Mouse (Mus musculus) liver, adult 2 months (tissue): ENCODE results near the gene Ggps1. TPM values are rescaled to one million over a fixed set of nuclear protein-coding genes. Genes with fewer than 3 reads are reported as not detected.

ENCODE experiments used
- DNase-seq: peaks from one replicate; pipeline ENCODE4 v3.0.0-alpha.2; 2011; ENCODE audit warnings: low read depth, low spot score; ENCODE audit errors: extremely low read depth
- H3K27ac ChIP-seq: fragments of 200-500 bp; replicated peaks from 2 replicates; pipeline ENCODE4 v1.5.1; 2012; ENCODE audit warnings: low read depth, mild to moderate bottlenecking, control low read depth, inconsistent platforms, low read length; ENCODE audit not compliant: insufficient read depth
- H3K27me3 ChIP-seq: fragments of 200-500 bp; 2 replicates; pipeline ENCODE4 v1.6.1; 2012; ENCODE audit warnings: mild to moderate bottlenecking, moderate library complexity, low read length, inconsistent platforms; ENCODE audit not compliant: control insufficient read depth, insufficient read depth
- H3K36me3 ChIP-seq: fragments of 200-500 bp; 2 replicates; pipeline ENCODE4 v1.6.1; 2012; ENCODE audit warnings: low read length, inconsistent platforms; ENCODE audit not compliant: control insufficient read depth, insufficient read depth
- H3K4me1 ChIP-seq: fragments of 200-500 bp; 2 replicates; pipeline ENCODE4 v1.6.1; 2011; ENCODE audit warnings: low read length; ENCODE audit not compliant: control insufficient read depth, insufficient read depth
- H3K4me3 ChIP-seq: fragments of 200-500 bp; 2 replicates; pipeline ENCODE4 v1.5.1; 2011; ENCODE audit warnings: low read depth, mild to moderate bottlenecking, control low read depth, low read length, moderate library complexity; ENCODE audit not compliant: insufficient read depth
- H3K79me2 ChIP-seq: fragments of 200-500 bp; 2 replicates; pipeline ENCODE4 v1.6.1; 2012; ENCODE audit warnings: inconsistent platforms, mild to moderate bottlenecking, low read length, moderate library complexity; ENCODE audit not compliant: control insufficient read depth, insufficient read depth
- H3K9ac ChIP-seq: fragments of 200-500 bp; 2 replicates; pipeline ENCODE4 v1.6.1; 2012; ENCODE audit warnings: low read depth, mild to moderate bottlenecking, control low read depth, inconsistent platforms, low read length
- CTCF ChIP-seq: fragments of 200-500 bp; IDR thresholded peaks from 2 replicates; pipeline ENCODE4 v1.5.1; 2011; ENCODE audit warnings: low read depth, low read length, control low read depth
- POLR2A ChIP-seq: fragments of 200-500 bp; IDR thresholded peaks from 2 replicates; pipeline ENCODE4 v1.6.1; 2011; ENCODE audit warnings: low read length, control low read depth; ENCODE audit not compliant: insufficient read depth; ENCODE audit errors: extremely low read depth
- WGBS: fragments of 180-500 bp; shearing (Covaris S2); methylation state at CpG from one replicate; pipeline ENCODE4 v1.1.7; 2018; 5-methylcytosine and 5-hydroxymethylcytosine counted together
- polyA plus RNA-seq: library from polyadenylated mRNA; depleted of rRNA; stranded (reverse); fragments of >200 nt; gene quantifications from 2 replicates; pipeline ENCODE4 v1.2.3, GENCODE M21; 2012; rRNA removed
- total RNA-seq: library from RNA; depleted of rRNA; stranded (reverse); fragments of >200 nt; gene quantifications from 2 replicates; pipeline ENCODE4 v1.2.3, GENCODE M21; 2014; rRNA removed

Gene Ggps1
- 11.0 and 12.2 TPM in 2 replicates for total RNA-seq
- polyA plus RNA-seq, result 3.3 and 4.4 TPM in 2 replicates

DNA sequence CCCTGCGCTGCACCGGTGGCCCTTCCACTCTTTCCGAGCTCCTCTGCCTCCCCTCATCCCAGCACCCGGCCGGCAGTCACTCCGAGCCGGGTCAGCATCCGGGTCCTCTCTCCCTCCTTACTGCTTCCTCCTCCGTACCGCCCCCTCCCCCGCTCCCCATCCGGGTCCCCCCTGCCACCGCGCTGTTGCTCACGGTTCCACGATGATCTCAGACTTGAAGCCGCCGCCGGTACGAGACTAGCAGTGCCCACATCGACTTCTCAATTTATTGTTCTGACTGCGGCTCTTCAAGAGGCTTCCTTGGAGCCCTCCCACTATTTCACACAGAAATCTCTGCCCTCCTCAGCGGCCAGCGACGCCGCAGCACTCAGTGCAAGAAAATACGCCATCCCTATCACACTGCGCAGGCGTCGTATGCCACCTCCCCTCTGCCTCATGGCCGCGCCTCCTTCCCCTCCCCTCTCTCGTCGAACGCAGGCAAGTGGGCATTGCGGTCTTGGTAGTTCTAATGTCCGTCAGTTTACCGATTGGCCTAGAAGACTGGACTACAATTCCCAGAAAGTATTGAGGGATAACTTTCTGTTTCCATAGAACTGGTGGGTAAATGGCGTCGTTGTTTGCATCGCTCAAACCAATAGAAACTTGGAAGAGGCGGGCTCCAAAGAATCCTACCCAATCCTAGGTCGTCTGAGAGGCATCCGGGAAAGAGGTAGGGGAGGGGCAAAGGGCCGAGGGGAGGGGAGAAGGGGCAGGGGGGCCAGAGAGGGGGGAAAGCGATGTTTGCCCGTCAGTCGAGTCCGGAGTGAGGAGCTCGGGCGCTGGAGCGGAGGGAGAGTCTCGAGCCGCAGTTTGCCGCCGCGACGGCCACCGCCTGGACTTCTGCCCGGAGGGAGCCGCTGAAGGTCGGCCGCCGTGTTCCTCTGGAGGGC is at the start of gene Ggps1, which contains the start of gene Arid4b:
TSS of gene Ggps1 (minus strand) at position 476 of the 929 bp plus-strand sequence.
TSS of gene Arid4b (plus strand) at position 220 of the 929 bp plus-strand sequence.
- H3K36me3 ChIP-seq, result peaks cover 3% of the 10 kb centered on the region; the same call in 1 of the 2 replicates

DNA sequence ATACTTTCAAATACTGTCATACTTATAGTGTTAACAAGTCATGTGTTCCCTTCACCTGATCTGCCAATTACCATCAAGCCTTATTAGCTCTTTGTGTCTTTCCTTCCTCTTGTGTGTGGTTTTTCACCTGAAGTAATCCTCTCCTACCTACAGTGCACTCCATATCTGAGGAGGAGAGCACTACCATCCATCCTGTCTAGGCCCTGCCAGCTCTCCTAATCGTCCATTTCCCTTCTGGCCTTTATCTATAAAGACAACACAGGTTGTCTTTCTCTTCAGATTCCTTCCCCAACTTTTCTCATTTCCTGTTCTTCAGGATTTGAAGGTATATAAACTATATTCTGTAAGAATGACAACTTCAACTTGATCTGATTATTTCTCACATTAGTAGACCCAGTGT is 47.9 kb upstream of the Ggps1 start:
- WGBS, result 51% methylated on average over 1 of the region's 1 CpGs
- DNase-seq, result no peak
- H3K4me3 ChIP-seq, result no peak overlapping the region
- H3K27me3 ChIP-seq, result no peaks in the 10 kb centered on the region
- no peak overlapping the region for H3K9ac ChIP-seq
- TF ChIP-seq POLR2A (no peak), CTCF (no peak)
- H3K27ac ChIP-seq, result no peak overlapping the region
- H3K4me1 ChIP-seq, result no peaks in the 10 kb centered on the region; the same call in 1 of the 2 replicates
- no peaks in the 10 kb centered on the region for H3K36me3 ChIP-seq
- peaks cover 28% of the 10 kb centered on the region; the same call in 1 of the 2 replicates for H3K79me2 ChIP-seq

More for the DNA sequence above, at the start of gene Ggps1, which contains the start of gene Arid4b:
- Histone ChIP-seq H3K27me3 (no peaks in the 10 kb centered on the region), H3K4me3 (peak within 1 kb of the TSS; percentile 82), H3K27ac (peak within 1 kb of the TSS; percentile 87), H3K9ac (peak within 1 kb of the TSS; percentile 92), H3K79me2 (peaks cover 15% of the 10 kb centered on the region), H3K4me1 (peaks cover 4% of the 10 kb centered on the region)
- WGBS, result under 1% methylated on average over 63 of the region's 64 CpGs
- peak; percentile 100 for DNase-seq
- no peak for TF ChIP-seq CTCF
- TF ChIP-seq POLR2A, result peak; percentile 91

DNA sequence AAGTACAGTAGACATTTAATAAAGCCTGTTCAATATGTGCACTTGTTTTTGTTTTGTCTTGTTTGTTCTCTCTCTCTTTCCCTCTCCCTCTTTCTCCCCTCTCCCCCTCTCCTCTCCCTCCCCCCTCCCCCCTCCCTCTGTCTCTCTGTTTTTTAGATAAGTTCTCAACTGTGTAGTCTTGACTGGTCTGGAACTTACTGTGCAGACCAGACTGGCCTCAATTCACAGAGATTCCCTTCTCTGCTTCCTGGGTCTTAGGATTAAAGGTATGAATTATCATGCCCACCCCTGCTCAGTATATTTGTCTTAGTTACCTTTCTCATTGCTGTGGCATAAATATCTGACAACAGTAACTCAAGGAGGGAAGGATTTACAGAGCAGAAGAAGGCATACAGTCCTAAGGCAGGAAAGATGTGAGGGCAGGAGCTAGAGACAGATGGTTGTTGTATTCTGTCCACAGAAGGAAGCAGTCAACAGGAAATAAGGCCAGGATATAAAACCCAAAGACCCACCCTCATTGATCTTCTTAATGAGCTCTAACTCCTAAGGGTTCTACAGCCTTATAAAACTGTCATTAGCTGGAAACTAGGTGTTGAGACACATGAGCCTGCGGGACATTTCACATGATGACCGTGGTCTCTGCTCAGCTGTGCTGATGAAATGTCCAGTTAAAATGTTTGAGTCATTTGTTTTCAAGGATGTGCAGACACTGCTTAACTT is 47.0 kb upstream of the Ggps1 start:
- no peak for TF ChIP-seq POLR2A
- no peak for TF ChIP-seq CTCF
- Histone ChIP-seq H3K9ac (no peak overlapping the region), H3K27me3 (no peaks in the 10 kb centered on the region), H3K4me1 (no peaks in the 10 kb centered on the region; the same call in 1 of the 2 replicates), H3K27ac (no peak overlapping the region), H3K36me3 (no peaks in the 10 kb centered on the region), H3K4me3 (no peak overlapping the region), H3K79me2 (peaks cover 24% of the 10 kb centered on the region; the same call in 1 of the 2 replicates)
- WGBS, result 86% methylated on average over 2 of the region's 2 CpGs
- DNase-seq, result no peak

DNA sequence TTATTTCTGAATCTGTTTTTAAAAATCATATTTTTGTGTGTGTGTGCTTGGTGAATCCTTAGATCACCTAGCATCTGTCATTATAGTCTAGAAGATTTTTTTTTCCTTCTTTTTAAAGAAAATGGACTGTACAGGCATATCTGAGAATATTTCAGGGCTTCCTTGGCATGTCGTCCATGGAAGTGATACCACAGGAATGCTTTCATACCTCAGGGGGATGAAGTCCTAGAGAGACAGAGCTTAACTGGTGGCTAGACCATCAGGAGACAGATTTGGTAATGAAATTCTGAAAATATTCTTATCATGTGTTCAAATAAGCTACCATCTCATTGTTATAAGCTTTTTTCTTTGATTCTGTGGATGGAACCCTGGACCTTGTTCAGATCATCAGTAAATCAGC is 39.7 kb upstream of the Ggps1 start:
- no peak for DNase-seq
- Histone ChIP-seq H3K4me3 (no peak overlapping the region), H3K36me3 (no peaks in the 10 kb centered on the region), H3K27ac (no peak overlapping the region), H3K4me1 (no peaks in the 10 kb centered on the region; the same call in 1 of the 2 replicates), H3K79me2 (peaks cover 9% of the 10 kb centered on the region; the same call in 1 of the 2 replicates), H3K27me3 (no peaks in the 10 kb centered on the region), H3K9ac (no peak overlapping the region)
- no peak for TF ChIP-seq POLR2A
- no peak for TF ChIP-seq CTCF
- 71% methylated on average over 1 of the region's 1 CpGs for WGBS

DNA sequence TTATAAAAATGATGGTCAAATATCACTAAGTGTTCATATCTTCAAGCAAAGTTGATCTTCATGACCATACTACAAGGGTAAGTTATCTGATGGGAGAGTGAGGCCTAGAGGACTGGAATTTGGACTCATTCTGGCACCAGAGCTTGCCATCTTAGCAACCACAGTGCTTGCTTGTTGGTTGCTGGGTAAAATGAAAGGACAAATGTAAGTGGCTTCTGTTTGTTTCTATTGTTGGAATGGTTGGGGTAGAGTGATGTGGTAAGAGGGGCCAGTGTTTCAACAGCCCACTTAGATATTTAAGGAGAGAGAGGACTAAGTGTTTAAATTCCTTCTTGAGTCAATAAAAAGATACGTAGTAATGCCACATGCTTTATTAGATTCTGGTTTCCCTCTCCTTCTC is 25.4 kb upstream of the Ggps1 start:
- H3K4me3 ChIP-seq, result no peak overlapping the region
- H3K36me3 ChIP-seq, result no peaks in the 10 kb centered on the region
- TF ChIP-seq POLR2A, result no peak
- no peak for TF ChIP-seq CTCF
- H3K4me1 ChIP-seq, result peaks cover 9% of the 10 kb centered on the region
- peak; percentile 89 for DNase-seq
- H3K27me3 ChIP-seq, result no peaks in the 10 kb centered on the region
- no peak overlapping the region for H3K9ac ChIP-seq
- 37% methylated on average over 1 of the region's 1 CpGs for WGBS
- no peak overlapping the region for H3K27ac ChIP-seq
- peaks cover 11% of the 10 kb centered on the region for H3K79me2 ChIP-seq
